Mouse (Mus musculus) MEL (cell line): ENCODE measurements at regions not wholly inside any gene's neighbourhood (a gene's known extent, or its start where the extent isn't known, plus 50 kb on each side); places are given as distances from the start of the nearest gene placed in this dataset.
A peak's percentile ranks its signal among the peaks of the same experiment; 100 is the strongest.

Experiments
- DNase-seq: peaks from one replicate; pipeline ENCODE4 v3.0.0; 2011; ENCODE audit warnings: low read depth, low spot score
- H3K27ac ChIP-seq: 2 replicates; pipeline ENCODE4 v1.5.1; 2012; ENCODE audit warnings: low read depth, mild to moderate bottlenecking, control low read depth, low read length, moderate library complexity; ENCODE audit not compliant: control insufficient read depth
- H3K27me3 ChIP-seq, 2 experiments: fragments of 150-350 bp in 1 of 2; sonication (generic) in 1 of 2; 2 replicates each; pipeline ENCODE4 v1.6.1; 2012; ENCODE audit warnings: low read length in 2 of 2, mild to moderate bottlenecking in 2 of 2, improper control_type of control experiment in 1 of 2, moderate library complexity in 1 of 2; ENCODE audit not compliant: insufficient read depth in 2 of 2, control insufficient read depth in 1 of 2
- H3K36me3 ChIP-seq, 2 experiments: 2 replicates each; pipeline ENCODE4 v1.6.1; 2012 to 2014; ENCODE audit warnings: low read length in 2 of 2, improper control_type of control experiment in 1 of 2, inconsistent platforms in 1 of 2, mild to moderate bottlenecking in 1 of 2; ENCODE audit not compliant: insufficient read depth in 2 of 2, control insufficient read depth in 1 of 2
- H3K4me1 ChIP-seq, 2 experiments: fragments of 150-350 bp in 1 of 2; sonication (generic) in 1 of 2; 2 replicates each; pipeline ENCODE4 v1.6.1; 2012; ENCODE audit warnings: low read length in 2 of 2, improper control_type of control experiment in 1 of 2, mild to moderate bottlenecking in 1 of 2; ENCODE audit not compliant: insufficient read depth in 2 of 2, control insufficient read depth in 1 of 2
- H3K4me3 ChIP-seq, 2 experiments: fragments of 150-350 bp in 1 of 2; sonication (generic) in 1 of 2; 2 replicates each; pipeline ENCODE4 v1.5.1; 2012; ENCODE audit warnings: low read depth in 2 of 2, low read length in 2 of 2, mild to moderate bottlenecking in 2 of 2, moderate library complexity in 2 of 2, control low read depth in 1 of 2, improper control_type of control experiment in 1 of 2; ENCODE audit not compliant: control insufficient read depth in 1 of 2, insufficient read depth in 1 of 2
- H3K79me2 ChIP-seq: 2 replicates; pipeline ENCODE4 v1.6.1; 2012; ENCODE audit warnings: mild to moderate bottlenecking, low read length, moderate library complexity; ENCODE audit not compliant: control insufficient read depth, poor library complexity, insufficient read depth
- H3K9ac ChIP-seq: 2 replicates; pipeline ENCODE4 v1.6.1; 2012; ENCODE audit warnings: low read depth, mild to moderate bottlenecking, control low read depth, low read length, moderate library complexity; ENCODE audit not compliant: control insufficient read depth, poor library complexity, severe bottlenecking
- H3K9me3 ChIP-seq: fragments of 150-350 bp; sonication (generic); replicated peaks from 2 replicates; pipeline ENCODE4 v1.6.1; 2012; ENCODE audit warnings: mild to moderate bottlenecking, low read length, improper control_type of control experiment, moderate library complexity; ENCODE audit not compliant: insufficient read depth
- CTCF ChIP-seq, 3 experiments: IDR thresholded peaks in 2 of 3; conservative IDR thresholded peaks in 1 of 3; 2 replicates each; pipeline ENCODE4 v1.5.1; 2011 to 2012; ENCODE audit warnings: low read length in 3 of 3, low read depth in 2 of 3, mild to moderate bottlenecking in 2 of 3, improper control_type of control experiment in 1 of 3, inconsistent platforms in 1 of 3, mixed read lengths in 1 of 3, moderate library complexity in 1 of 3; ENCODE audit not compliant: control insufficient read depth in 1 of 3, insufficient read depth in 1 of 3, poor library complexity in 1 of 3, severe bottlenecking in 1 of 3
- ELF1 ChIP-seq: IDR thresholded peaks from 2 replicates; pipeline ENCODE4 v1.6.1; 2014; ENCODE audit warnings: low read depth, mild to moderate bottlenecking, inconsistent platforms, low read length, improper control_type of control experiment, moderate library complexity
- EP300 ChIP-seq, 2 experiments: IDR thresholded peaks; 2 replicates each; pipeline ENCODE4 v1.6.1; 2011; ENCODE audit warnings: improper control_type of control experiment in 2 of 2, low read length in 2 of 2, low read depth in 1 of 2, mild to moderate bottlenecking in 1 of 2
- ETS1 ChIP-seq: IDR thresholded peaks from 2 replicates; pipeline ENCODE4 v1.6.1; 2012; ENCODE audit warnings: low read depth, mild to moderate bottlenecking, inconsistent platforms, low read length, improper control_type of control experiment, moderate library complexity
- GATA1 ChIP-seq: IDR thresholded peaks from 2 replicates; pipeline ENCODE4 v1.6.1; 2011; ENCODE audit warnings: low read depth, low read length, improper control_type of control experiment
- HCFC1 ChIP-seq: IDR thresholded peaks from 2 replicates; pipeline ENCODE4 v1.6.1; 2012; ENCODE audit warnings: low read depth, mild to moderate bottlenecking, inconsistent platforms, low read length, improper control_type of control experiment, moderate library complexity
- KAT2A ChIP-seq: conservative IDR thresholded peaks from 2 replicates; pipeline ENCODE4 v1.6.1; 2012; ENCODE audit warnings: low read depth, low read length, improper control_type of control experiment, inconsistent platforms
- MEF2A ChIP-seq: IDR thresholded peaks from 2 replicates; pipeline ENCODE4 v1.6.1; 2014; ENCODE audit warnings: low read depth, mild to moderate bottlenecking, inconsistent platforms, low read length, improper control_type of control experiment; ENCODE audit not compliant: poor library complexity, insufficient replicate concordance, severe bottlenecking; ENCODE audit errors: extremely low read depth
- MYB ChIP-seq: IDR thresholded peaks from 2 replicates; pipeline ENCODE4 v1.6.1; 2011; ENCODE audit warnings: mild to moderate bottlenecking, low read depth, low read length, improper control_type of control experiment
- NELFE ChIP-seq: IDR thresholded peaks from 2 replicates; pipeline ENCODE4 v1.6.1; 2011; ENCODE audit warnings: low read depth, low read length, improper control_type of control experiment
- NRF1 ChIP-seq: IDR thresholded peaks from 2 replicates; pipeline ENCODE4 v1.6.1; 2014; ENCODE audit warnings: low read depth, mild to moderate bottlenecking, inconsistent platforms, low read length, improper control_type of control experiment, moderate library complexity; ENCODE audit not compliant: poor library complexity, insufficient read depth, severe bottlenecking
- POLR2A ChIP-seq, 2 experiments: IDR thresholded peaks; 2 replicates each; pipeline ENCODE4 v1.6.1; 2011 to 2012; ENCODE audit warnings: low read length in 2 of 2, mild to moderate bottlenecking in 2 of 2, control low read depth in 1 of 2, improper control_type of control experiment in 1 of 2, low read depth in 1 of 2, moderate library complexity in 1 of 2; ENCODE audit not compliant: control insufficient read depth in 1 of 2, insufficient read depth in 1 of 2, poor library complexity in 1 of 2
- POLR2AphosphoS2 ChIP-seq: IDR thresholded peaks from 2 replicates; pipeline ENCODE4 v1.6.1; 2011; ENCODE audit warnings: low read length, improper control_type of control experiment
- POLR2AphosphoS5 ChIP-seq: IDR thresholded peaks from 2 replicates; pipeline ENCODE4 v1.6.1; 2012; ENCODE audit warnings: low read depth, borderline replicate concordance, mild to moderate bottlenecking, inconsistent platforms, low read length, moderate library complexity, mixed read lengths
- RAD21 ChIP-seq: IDR thresholded peaks from 2 replicates; pipeline ENCODE4 v1.6.1; 2011; ENCODE audit warnings: mild to moderate bottlenecking, low read depth, low read length, improper control_type of control experiment
- RCOR1 ChIP-seq: IDR thresholded peaks from 2 replicates; pipeline ENCODE4 v1.6.1; 2012; ENCODE audit warnings: low read depth, mild to moderate bottlenecking, inconsistent platforms, low read length, improper control_type of control experiment
- SIN3A ChIP-seq: IDR thresholded peaks from 2 replicates; pipeline ENCODE4 v1.6.1; 2012; ENCODE audit warnings: low read length, improper control_type of control experiment, inconsistent platforms
- SMC3 ChIP-seq: IDR thresholded peaks from 2 replicates; pipeline ENCODE4 v1.6.1; 2011; ENCODE audit warnings: low read depth, low read length, improper control_type of control experiment
- TAL1 ChIP-seq: IDR thresholded peaks from 2 replicates; pipeline ENCODE4 v1.6.1; 2012; ENCODE audit warnings: mild to moderate bottlenecking, inconsistent platforms, low read length, moderate library complexity, mixed read lengths
- TCF12 ChIP-seq: IDR thresholded peaks from 2 replicates; pipeline ENCODE4 v1.6.1; 2014; ENCODE audit warnings: low read depth, mild to moderate bottlenecking, inconsistent platforms, low read length, improper control_type of control experiment, moderate library complexity
- USF2 ChIP-seq, 2 experiments: IDR thresholded peaks; 2 replicates each; pipeline ENCODE4 v1.6.1; 2011 to 2012; ENCODE audit warnings: improper control_type of control experiment in 2 of 2, low read length in 2 of 2, borderline replicate concordance in 1 of 2, inconsistent platforms in 1 of 2, low read depth in 1 of 2, mild to moderate bottlenecking in 1 of 2; ENCODE audit not compliant: insufficient read depth in 1 of 2
- ZC3H11A ChIP-seq: IDR thresholded peaks from 2 replicates; pipeline ENCODE4 v1.6.1; 2012; ENCODE audit warnings: low read depth, mild to moderate bottlenecking, inconsistent platforms, low read length, improper control_type of control experiment
- ZMIZ1 ChIP-seq: IDR thresholded peaks from 2 replicates; pipeline ENCODE4 v1.6.1; 2012; ENCODE audit warnings: low read depth, mild to moderate bottlenecking, inconsistent platforms, low read length, improper control_type of control experiment, moderate library complexity
- ZNF384 ChIP-seq: IDR thresholded peaks from 2 replicates; pipeline ENCODE4 v1.6.1; 2012; ENCODE audit warnings: low read depth, mild to moderate bottlenecking, inconsistent platforms, low read length, improper control_type of control experiment

DNA sequence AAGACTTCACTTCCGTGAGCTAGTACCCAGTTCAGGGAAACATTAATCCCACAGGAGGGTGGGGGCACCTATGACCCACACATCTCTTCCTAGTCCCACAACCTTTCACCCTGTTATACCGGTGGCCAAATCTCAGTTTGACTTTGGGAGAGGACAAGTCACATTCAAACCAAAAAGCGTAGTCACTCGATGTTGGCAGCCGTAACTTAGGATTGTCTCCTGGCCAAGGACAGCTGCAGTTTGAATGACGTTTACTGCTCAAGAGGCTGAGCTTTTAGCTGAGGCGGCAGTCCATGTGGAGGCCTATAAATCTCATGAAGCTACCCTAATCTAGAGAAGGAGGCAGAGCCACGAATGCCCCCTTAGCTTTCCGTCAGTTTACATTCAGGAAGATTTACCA is 117.0 kb upstream of the Tmem164 start:
- Histone ChIP-seq H3K79me2 (no peaks in the 10 kb centered on the region), H3K36me3 (peaks cover 0 to 22% of the 10 kb centered on the region in 2 experiments; a peak in 2 of 4 replicates), H3K9ac (no peak overlapping the region), H3K27ac (no peak overlapping the region), H3K27me3 (no peaks in the 10 kb centered on the region), H3K4me1 (peaks cover 15 to 16% of the 10 kb centered on the region in 2 experiments)
- TF ChIP-seq RAD21, result no peak
- TF ChIP-seq RCOR1, result no peak
- TF ChIP-seq GATA1, result no peak
- TF ChIP-seq ZC3H11A, result no peak
- TF ChIP-seq USF2 (IDR thresholded peaks at IDR 0.05; ENCODE audit: borderline replicate concordance in 1 of 2, insufficient read depth in 1 of 2, low read depth in 1 of 2, low read length in 2 of 2), result no peak
- no peak for TF ChIP-seq MEF2A
- TF ChIP-seq POLR2A (IDR thresholded peaks at IDR 0.05; ENCODE audit: control insufficient read depth in 1 of 2, insufficient read depth in 1 of 2, low read depth in 1 of 2, low read length in 2 of 2, poor library complexity in 1 of 2), result no peak
- TF ChIP-seq ETS1, result no peak
- TF ChIP-seq ZMIZ1, result no peak
- TF ChIP-seq TAL1, result no peak
- TF ChIP-seq CTCF (IDR thresholded peaks at IDR 0.05 in 2 of 3, conservative IDR thresholded peaks at IDR 0.05 in 1 of 3; ENCODE audit: control insufficient read depth in 1 of 3, insufficient read depth in 1 of 3, low read depth in 2 of 3, low read length in 3 of 3, poor library complexity in 1 of 3, severe bottlenecking in 1 of 3), result no peak
- TF ChIP-seq TCF12, result no peak
- no peak for TF ChIP-seq MYB
- no peak for TF ChIP-seq SMC3
- no peak for TF ChIP-seq POLR2AphosphoS5
- no peak for TF ChIP-seq HCFC1
- TF ChIP-seq POLR2AphosphoS2, result no peak
- no peak for TF ChIP-seq ELF1
- TF ChIP-seq NRF1, result no peak
- TF ChIP-seq, all 39 proteins: peak for 0
- Histone ChIP-seq H3K9me3 (no peaks in the 10 kb centered on the region), H3K4me3 (no peak overlapping the region)
- no peak for DNase-seq

DNA sequence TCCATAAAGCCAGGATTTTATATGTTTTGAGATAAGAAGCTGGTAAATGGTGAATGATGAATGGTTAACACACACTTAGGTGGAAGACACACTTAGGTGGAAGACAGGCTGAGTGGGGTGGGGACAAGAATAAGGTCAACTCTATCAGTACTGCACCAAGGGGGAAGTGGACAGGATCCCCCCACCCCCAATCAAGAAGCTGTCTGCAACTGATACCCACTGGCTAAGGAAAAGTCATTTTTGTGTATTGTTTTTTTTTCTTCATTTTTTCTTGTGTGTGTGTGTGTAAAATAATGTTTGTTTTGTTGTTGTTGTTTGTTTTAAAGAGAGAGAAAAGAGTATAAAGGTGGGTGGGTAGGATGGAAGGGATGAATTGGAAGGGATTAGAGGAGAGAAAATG is 109.4 kb upstream of the Tmem164 start:
- peak; percentile 31 for DNase-seq
- H3K27ac ChIP-seq, result no peak overlapping the region
- no peak overlapping the region for H3K9ac ChIP-seq
- peaks cover 0 to 47% of the 10 kb centered on the region in 2 experiments; a peak in 2 of 4 replicates for H3K36me3 ChIP-seq
- H3K79me2 ChIP-seq, result no peaks in the 10 kb centered on the region; the same call in 1 of the 2 replicates
- no peak overlapping the region for H3K4me3 ChIP-seq
- TF ChIP-seq GATA1 (0 out of 2 replicates have a peak, but pooled peaks have one; percentile 28), ZNF384 (peak; percentile 40; the same call in 1 of the 2 replicates), NELFE (no peak), EP300 (IDR thresholded peaks at IDR 0.05; ENCODE audit: low read depth in 1 of 2, low read length in 2 of 2) (peak; percentile 56 to 57; a peak in 3 of 4 replicates), RCOR1 (no peak), SIN3A (no peak), KAT2A (no peak), TAL1 (peak; percentile 24; the same call in 1 of the 2 replicates), TCF12 (peak; percentile 44; the same call in 1 of the 2 replicates)
- H3K9me3 ChIP-seq, result no peaks in the 10 kb centered on the region
- no peaks in the 10 kb centered on the region for H3K27me3 ChIP-seq
- H3K4me1 ChIP-seq, result peaks cover 30% of the 10 kb centered on the region in 2 experiments
